Mouse (Mus musculus) small intestine, adult 2 months (tissue): ENCODE data around the gene Fastkd1.

Experiments
- CTCF ChIP-seq: fragments of 200-500 bp; IDR thresholded peaks from 2 replicates; pipeline ENCODE4 v1.5.1; 2012; ENCODE audit warnings: low read depth, mild to moderate bottlenecking, control low read depth, inconsistent platforms, low read length, moderate library complexity, mixed read lengths; ENCODE audit not compliant: insufficient replicate concordance, insufficient read length; ENCODE audit errors: extremely low read depth
- POLR2A ChIP-seq: fragments of 200-500 bp; IDR thresholded peaks from 2 replicates; pipeline ENCODE4 v1.6.1; 2012; ENCODE audit warnings: low read depth, mild to moderate bottlenecking, control low read depth, inconsistent platforms, low read length, moderate library complexity

DNA sequence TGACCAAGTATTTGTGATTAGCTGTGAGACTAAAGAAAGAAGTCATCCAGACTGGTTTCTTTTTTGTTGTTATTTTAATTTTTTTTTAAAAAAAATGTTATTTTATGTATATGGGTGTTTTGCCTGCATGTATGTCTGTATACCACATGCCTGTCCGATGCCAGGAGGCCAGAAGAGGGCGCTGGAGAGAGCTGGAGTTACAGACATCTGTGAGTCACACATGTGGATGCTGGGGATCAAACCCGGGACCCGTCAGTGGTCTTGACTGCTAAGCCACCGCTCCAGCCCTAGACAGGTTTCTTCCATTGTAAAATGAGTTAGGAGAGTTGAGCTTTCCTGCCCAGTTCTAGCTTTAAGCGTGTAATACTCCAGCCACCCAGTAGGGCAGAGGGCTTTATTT is 33.3 kb downstream of the Fastkd1 start:
- peak; percentile 29; the same call in 1 of the 2 replicates for TF ChIP-seq CTCF
- no peak for TF ChIP-seq POLR2A
